In genomic region chr11:115354183-115354582, GRCm38 (mm10) we compare ENCODE assay signal across 9 mouse cellular contexts. TPM values are rescaled to one million over a fixed set of nuclear protein-coding genes. Genes with fewer than 3 reads are reported as not detected.
DNase-seq lines count a peak whose midpoint lies in the region; ATAC-seq lines count a peak whose summit lies in the region.
"Had no signal": no experiment of that assay in that cellular context is flagged by ENCODE, and none has a peak within 500 bp of the region (broad histone marks: within the 10 kb centered on the region; RNA-seq: fewer than 3 reads in every experiment).

No protein-coding gene starts in this region.

- no peaks in the 10 kb centered on the region for H3K9me3 ChIP-seq in heart, embryonic 12.5 days (replicated peaks)
- H3K9me3 ChIP-seq: lung, embryonic 15.5 days had no signal

- no peak overlapping the region for H3K4me2 ChIP-seq in heart, embryonic 12.5 days
- H3K4me2 ChIP-seq: lung, embryonic 15.5 days had no signal

- no peak overlapping the region for H3K4me3 ChIP-seq in heart, embryonic 12.5 days
- H3K4me3 ChIP-seq: lung, embryonic 15.5 days had no signal

- no peak overlapping the region for H3K9ac ChIP-seq in heart, embryonic 12.5 days
- H3K9ac ChIP-seq: lung, embryonic 15.5 days had no signal

- 8% methylated on average over 8 of the region's 8 CpGs for WGBS in heart, embryonic 12.5 days

- peak; percentile 93 for DNase-seq in heart, adult 11 months
- peak; percentile 59 for DNase-seq in adrenal gland, adult 2 months
- DNase-seq in embryo, embryonic 10.5 days (ENCODE audit: low spot score): peak; percentile 93
- DNase-seq in heart, adult 9 months (ENCODE audit: low spot score in 2 of 2): peak; percentile 25 to 47
- peak; percentile 61 to 80 for DNase-seq in kidney, postnatal 36 days
- peak; percentile 65 to 78 for DNase-seq in lung, postnatal 4 days
- DNase-seq in right cerebral cortex, postnatal 10 days (ENCODE audit: low spot score in 2 of 2): peak; percentile 77 to 84

- H3K27ac ChIP-seq in heart, embryonic 12.5 days (ENCODE audit: poor library complexity, severe bottlenecking): no peak overlapping the region
- H3K27ac ChIP-seq: lung, embryonic 15.5 days had no signal

- H3K36me3 ChIP-seq in heart, embryonic 12.5 days: no peaks in the 10 kb centered on the region
- H3K36me3 ChIP-seq: lung, embryonic 15.5 days had no signal

- H3K27me3 ChIP-seq in heart, embryonic 12.5 days (replicated peaks): peaks cover 69% of the 10 kb centered on the region

- ATAC-seq in heart, embryonic 12.5 days (ENCODE audit: insufficient number of reproducible peaks, low FRiP score): no peak

- peaks cover 7% of the 10 kb centered on the region for H3K4me1 ChIP-seq in heart, embryonic 12.5 days (replicated peaks)

RNA-seq across cellular contexts. Expression of gene Hid1, which starts 13.4 kb away (rescaled TPM):
- polyA plus RNA-seq in heart, embryonic 12.5 days (2016; fragmentation: Nextera tagmentation; extraction: Ambion mirVana): 6.0 and 7.4 TPM in 2 replicates
- total RNA-seq in adrenal gland, adult 2 months (2021): 10 to 100 TPM; 23.8 to 25.0 TPM
- polyA plus RNA-seq in adrenal gland, adult 2 months (2012; rRNA removed): 27.1 and 27.3 TPM in 2 replicates

RNA-seq across cellular contexts. Expression of gene Otop3, which starts 19.7 kb away (rescaled TPM):
- not detected in 2 replicates for polyA plus RNA-seq in heart, embryonic 12.5 days (2016; fragmentation: Nextera tagmentation; extraction: Ambion mirVana)
- not detected for total RNA-seq in adrenal gland, adult 2 months (2021)
- 0.07 TPM in 1 of 2 replicates, not detected in the other for polyA plus RNA-seq in adrenal gland, adult 2 months (2012; rRNA removed)
- polyA plus RNA-seq: lung, embryonic 15.5 days had no signal

RNA-seq across cellular contexts. Expression of gene Cdr2l, which starts 27.5 kb away (rescaled TPM):
- 9.0 and 9.5 TPM in 2 replicates for polyA plus RNA-seq in heart, embryonic 12.5 days (2016; fragmentation: Nextera tagmentation; extraction: Ambion mirVana)
- total RNA-seq in adrenal gland, adult 2 months (2021): 100 to 1,000 TPM in 1 of 2 experiments, 10 to 100 TPM in 1; 67.8 to 169 TPM
- polyA plus RNA-seq in adrenal gland, adult 2 months (2012; rRNA removed): 63.0 and 75.9 TPM in 2 replicates

RNA-seq across cellular contexts. Expression of gene Ush1g, which starts 32.3 kb away (rescaled TPM):
- polyA plus RNA-seq in heart, embryonic 12.5 days (2016; fragmentation: Nextera tagmentation; extraction: Ambion mirVana): 0.06 and 0.08 TPM in 2 replicates
- under 1 TPM; 0.49 to 0.69 TPM for total RNA-seq in adrenal gland, adult 2 months (2021)
- 0.50 and 0.52 TPM in 2 replicates for polyA plus RNA-seq in adrenal gland, adult 2 months (2012; rRNA removed)
- polyA plus RNA-seq: lung, embryonic 15.5 days had no signal

RNA-seq across cellular contexts. Expression of gene Otop2, which starts 47.2 kb away (rescaled TPM):
- not detected in 2 replicates for polyA plus RNA-seq in heart, embryonic 12.5 days (2016; fragmentation: Nextera tagmentation; extraction: Ambion mirVana)
- not detected for total RNA-seq in adrenal gland, adult 2 months (2021)
- 0.12 TPM in 1 of 2 replicates, not detected in the other for polyA plus RNA-seq in adrenal gland, adult 2 months (2012; rRNA removed)
- polyA plus RNA-seq: lung, embryonic 15.5 days had no signal

Comparison
In these comparisons a context has a peak if more than half of its experiments do, and no peak if none do; other contexts are left out.
1. DNase-seq: peak in every context shown above with its lines; median percentile 93 in heart, adult 11 months; 93 in embryo, embryonic 10.5 days; 80 in right cerebral cortex, postnatal 10 days; 72 in lung, postnatal 4 days; 70 in kidney, postnatal 36 days; 59 in adrenal gland, adult 2 months; 36 in heart, adult 9 months.